Mouse (Mus musculus) kidney, adult 2 months (tissue): Measurements from ENCODE around the gene Tmco1.

Experiments used
- CTCF ChIP-seq: fragments of 200-500 bp; conservative IDR thresholded peaks from 2 replicates; pipeline ENCODE4 v1.5.1; 2011; ENCODE audit warnings: low read depth, mild to moderate bottlenecking, control low read depth, low read length, moderate library complexity, mixed read lengths; ENCODE audit not compliant: insufficient read depth, insufficient read length
- POLR2A ChIP-seq: fragments of 200-500 bp; IDR thresholded peaks from one replicate; pipeline ENCODE4 v1.6.1; 2011; ENCODE audit warnings: low read depth, low read length, control low read depth

- TF ChIP-seq POLR2A: no peak
- TF ChIP-seq CTCF: no peak
Measured at GRCm38 (mm10) chr1:167283441-167284257, 24.5 kb upstream of the Tmco1 start.
